Mouse (Mus musculus): ENCODE data around the gene Phkb. TPM values are rescaled to one million over a fixed set of nuclear protein-coding genes. Genes with fewer than 3 reads are reported as not detected.

The Phkb gene
- polyA plus RNA-seq (2017; shearing (Covaris generic)) = 10 to 100 TPM; 25.2 to 25.5 TPM

GRCm38 (mm10) chr8:85840657-85841488 is at the start of gene Phkb, which contains the start of gene Itfg1:
TSS of gene Phkb (plus strand) at chr8:85840959.
TSS of gene Itfg1 (minus strand) at chr8:85840921.

Other genes starting within 250 kb of the Phkb start
- gene Neto2, start 140.0 kb upstream of the Phkb start, polyA plus RNA-seq (2017; shearing (Covaris generic)) = 1 to 10 TPM in 1 of 2 experiments, under 1 TPM in 1; 0.64 to 1.2 TPM
- gene Itfg1, start within 50 bp of the Phkb start, polyA plus RNA-seq (2017; shearing (Covaris generic)) = 10 to 100 TPM; 48.2 to 60.3 TPM

Data from inflammation-experienced regulatory T-cells (primary cell).